Mouse (Mus musculus): ENCODE measurements at regions not wholly inside any gene's neighbourhood (a gene's known extent, or its start where the extent isn't known, plus 50 kb on each side); places are given as distances from the start of the nearest gene placed in this dataset.

DNA sequence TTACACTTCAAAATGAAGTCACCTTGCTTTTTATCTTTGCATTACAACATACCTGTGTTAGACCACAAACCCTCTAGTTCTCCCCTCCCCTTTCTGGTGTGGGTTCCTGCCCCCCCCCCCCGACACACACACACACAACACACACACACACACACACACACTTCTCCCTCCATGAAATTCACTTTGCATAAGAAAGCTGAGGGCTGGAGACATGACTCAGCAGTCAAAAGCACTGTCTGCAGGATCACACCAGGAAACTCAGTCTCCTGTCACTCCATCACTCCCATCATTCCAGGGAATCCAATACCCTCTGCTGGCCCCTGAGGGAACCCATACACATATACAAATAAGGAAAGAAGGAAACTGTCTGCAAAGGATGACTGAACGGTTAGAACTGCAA, 94.5 kb upstream of the Fyn start:
- H3K9me3 ChIP-seq: no peaks in the 10 kb centered on the region
- peaks cover 37% of the 10 kb centered on the region for H3K4me1 ChIP-seq
- H3K4me3 ChIP-seq (replicated peaks): no peak overlapping the region
- no peak for TF ChIP-seq GATA1 (IDR thresholded peaks at IDR 0.05; ENCODE audit: borderline replicate concordance, low read length)
- no peak for TF ChIP-seq FLI1 (IDR thresholded peaks at IDR 0.05; ENCODE audit: low read length)
- peaks cover 2% of the 10 kb centered on the region for H3K27me3 ChIP-seq (replicated peaks)
- no peaks in the 10 kb centered on the region for H3K36me3 ChIP-seq (replicated peaks; ENCODE audit: low read length)

DNA sequence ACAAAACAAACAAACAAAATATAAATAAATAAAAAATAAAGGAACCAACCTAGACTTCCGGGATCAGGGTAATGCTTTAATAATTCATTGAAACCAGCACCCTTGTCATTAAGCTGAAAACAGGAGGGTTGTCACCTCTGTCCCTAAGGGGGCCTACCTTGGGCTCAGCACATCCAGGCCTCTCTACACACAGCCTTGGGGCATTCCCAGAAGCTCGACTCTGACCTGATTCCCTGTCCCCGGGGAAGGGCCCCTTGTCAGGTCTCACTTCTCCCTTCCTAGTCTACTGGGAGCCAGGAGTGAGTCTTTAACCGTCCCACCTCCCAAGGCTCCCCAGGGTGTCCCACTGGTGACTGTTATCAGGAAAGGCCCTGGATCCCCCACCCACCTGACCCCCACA, 95.2 kb upstream of the Fyn start:
- TF ChIP-seq GATA1 (IDR thresholded peaks at IDR 0.05; ENCODE audit: borderline replicate concordance, low read length): no peak
- no peak for TF ChIP-seq FLI1 (IDR thresholded peaks at IDR 0.05; ENCODE audit: low read length)
- H3K36me3 ChIP-seq (replicated peaks; ENCODE audit: low read length): no peaks in the 10 kb centered on the region
- peaks cover 2% of the 10 kb centered on the region for H3K27me3 ChIP-seq (replicated peaks)
- H3K4me1 ChIP-seq: peaks cover 37% of the 10 kb centered on the region
- no peak overlapping the region for H3K4me3 ChIP-seq (replicated peaks)
- no peaks in the 10 kb centered on the region for H3K9me3 ChIP-seq

DNA sequence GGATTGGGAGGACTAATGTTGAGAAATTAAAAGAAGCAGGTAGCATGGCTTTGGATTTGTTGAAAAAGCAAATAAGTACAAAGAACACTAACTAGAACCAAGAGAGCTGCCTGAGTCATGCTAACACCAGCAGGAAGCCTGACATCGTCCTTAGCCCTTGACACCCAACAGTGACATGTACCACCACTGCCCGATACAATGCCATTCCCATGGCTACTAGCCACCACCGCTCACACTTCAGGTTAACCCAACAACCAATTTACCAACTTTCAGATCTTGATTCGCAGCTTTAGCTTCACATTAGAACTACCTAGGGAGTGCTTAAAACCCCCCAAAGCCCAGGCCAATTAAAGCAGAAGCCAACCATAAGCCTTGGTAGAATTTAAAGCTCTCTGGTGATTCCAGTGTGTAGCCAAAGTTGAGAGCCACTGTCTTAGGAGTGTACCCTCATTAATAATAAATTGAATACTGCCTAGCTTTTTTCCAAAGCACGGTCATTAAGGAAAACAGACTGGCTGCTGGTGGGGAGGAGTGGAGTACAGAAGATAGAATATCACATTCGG, 96.2 kb upstream of the Fyn start:
- TF ChIP-seq FLI1 (IDR thresholded peaks at IDR 0.05; ENCODE audit: low read length) (no peak), GATA1 (IDR thresholded peaks at IDR 0.05; ENCODE audit: borderline replicate concordance, low read length) (no peak)
- Histone ChIP-seq H3K9me3 (no peaks in the 10 kb centered on the region), H3K27me3 (replicated peaks) (peaks cover 2% of the 10 kb centered on the region), H3K4me1 (peaks cover 37% of the 10 kb centered on the region), H3K36me3 (replicated peaks; ENCODE audit: low read length) (no peaks in the 10 kb centered on the region), H3K4me3 (replicated peaks) (peak overlapping the region; percentile 44)

DNA sequence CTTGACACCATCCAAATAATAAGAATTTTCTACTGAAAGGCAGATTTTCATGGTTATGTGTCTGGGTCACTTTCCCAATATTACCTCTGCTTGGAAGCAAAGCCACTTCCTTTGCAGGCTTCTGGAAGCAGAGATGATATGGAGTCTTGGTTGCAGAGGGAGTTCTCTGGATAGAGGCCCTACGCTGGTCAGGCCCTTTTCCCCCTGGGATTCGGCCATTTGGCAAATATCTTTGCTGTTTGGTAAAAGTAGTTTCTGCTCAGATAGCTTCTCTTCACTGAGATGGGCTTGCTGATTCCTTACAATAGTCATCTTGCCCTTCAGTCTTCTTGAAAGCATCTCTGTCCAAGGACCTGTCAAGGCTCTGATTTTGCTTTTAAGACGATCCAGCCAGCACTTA, 98.2 kb upstream of the Fyn start:
- no peaks in the 10 kb centered on the region for H3K36me3 ChIP-seq (replicated peaks; ENCODE audit: low read length)
- TF ChIP-seq FLI1 (IDR thresholded peaks at IDR 0.05; ENCODE audit: low read length): no peak
- no peak for TF ChIP-seq GATA1 (IDR thresholded peaks at IDR 0.05; ENCODE audit: borderline replicate concordance, low read length)
- peaks cover 2% of the 10 kb centered on the region for H3K27me3 ChIP-seq (replicated peaks)
- peaks cover 51% of the 10 kb centered on the region for H3K4me1 ChIP-seq
- no peak overlapping the region for H3K4me3 ChIP-seq (replicated peaks)
- H3K9me3 ChIP-seq: no peaks in the 10 kb centered on the region

DNA sequence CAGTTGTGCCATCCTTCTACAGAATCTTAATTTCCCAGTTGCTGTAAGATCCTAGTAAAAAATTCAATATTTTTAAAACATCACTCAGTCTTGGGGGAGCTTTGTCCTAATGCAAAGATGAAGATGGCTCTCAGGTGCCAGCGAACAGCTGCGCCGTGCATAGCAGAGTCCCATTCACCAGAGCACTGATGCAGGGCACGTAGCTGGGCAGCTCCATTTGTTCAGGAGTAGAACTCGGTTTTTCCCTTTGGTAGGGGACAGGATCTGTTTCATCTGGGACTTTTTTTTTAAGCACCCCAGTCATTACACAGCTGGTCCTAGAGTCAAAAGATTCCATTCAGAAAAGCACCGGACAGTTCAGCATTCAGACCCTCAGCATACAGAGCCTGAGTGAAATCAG, 101.4 kb upstream of the Fyn start:
- TF ChIP-seq FLI1 (IDR thresholded peaks at IDR 0.05; ENCODE audit: low read length) (no peak), GATA1 (IDR thresholded peaks at IDR 0.05; ENCODE audit: borderline replicate concordance, low read length) (no peak)
- peaks cover 40% of the 10 kb centered on the region for H3K4me1 ChIP-seq
- no peak overlapping the region for H3K4me3 ChIP-seq (replicated peaks)
- no peaks in the 10 kb centered on the region for H3K9me3 ChIP-seq
- no peaks in the 10 kb centered on the region for H3K36me3 ChIP-seq (replicated peaks; ENCODE audit: low read length)
- H3K27me3 ChIP-seq (replicated peaks): peaks cover 5% of the 10 kb centered on the region

DNA sequence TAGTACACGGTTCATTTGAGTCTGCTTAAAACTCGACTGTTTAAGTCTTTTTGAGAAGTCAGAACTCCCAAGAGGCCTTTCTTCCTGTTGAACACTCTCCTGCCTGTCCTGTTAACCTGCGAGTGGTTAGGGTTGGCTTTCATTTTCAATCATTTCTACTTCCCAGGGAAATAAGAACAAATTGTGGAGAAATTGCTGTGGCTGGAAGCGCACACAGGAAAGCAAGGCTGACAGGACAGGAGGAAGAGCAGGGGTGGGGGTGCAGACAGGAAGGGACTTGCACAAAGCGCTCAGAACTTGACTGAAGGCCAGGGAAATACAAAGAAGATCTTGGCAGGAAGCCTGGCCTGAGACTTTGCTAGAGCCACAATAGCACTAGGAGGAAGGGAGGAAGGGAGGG, 102.2 kb upstream of the Fyn start:
- Histone ChIP-seq H3K36me3 (replicated peaks; ENCODE audit: low read length) (no peaks in the 10 kb centered on the region), H3K4me3 (replicated peaks) (peak overlapping the region; percentile 78), H3K27me3 (replicated peaks) (peaks cover 5% of the 10 kb centered on the region), H3K4me1 (peaks cover 40% of the 10 kb centered on the region), H3K9me3 (no peaks in the 10 kb centered on the region)
- TF ChIP-seq GATA1 (IDR thresholded peaks at IDR 0.05; ENCODE audit: borderline replicate concordance, low read length) (no peak), FLI1 (IDR thresholded peaks at IDR 0.05; ENCODE audit: low read length) (no peak)

DNA sequence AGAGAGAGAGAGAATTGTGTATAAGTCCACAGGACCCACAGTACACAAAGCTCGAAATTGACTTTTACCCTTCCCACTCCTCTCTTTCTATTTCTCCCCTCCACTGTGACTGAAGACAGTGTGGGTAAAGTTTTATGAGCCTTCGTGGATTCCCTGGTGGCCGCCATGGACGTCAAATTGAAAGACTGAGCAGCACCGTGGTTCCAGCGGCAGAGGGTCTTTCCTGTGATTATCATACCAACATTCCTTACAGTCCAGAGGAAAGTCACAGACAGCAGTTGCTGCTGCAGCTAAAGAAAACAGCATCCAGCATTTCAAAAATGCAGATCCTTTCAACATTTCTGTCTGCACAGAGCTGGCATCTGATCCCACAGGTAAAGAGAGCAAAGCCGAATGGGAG, 98.9 kb upstream of the Ccn6 start:
- H3K36me3 ChIP-seq (replicated peaks; ENCODE audit: low read length): no peaks in the 10 kb centered on the region
- no peaks in the 10 kb centered on the region for H3K9me3 ChIP-seq
- no peak for TF ChIP-seq GATA1 (IDR thresholded peaks at IDR 0.05; ENCODE audit: borderline replicate concordance, low read length)
- TF ChIP-seq FLI1 (IDR thresholded peaks at IDR 0.05; ENCODE audit: low read length): no peak
- H3K27me3 ChIP-seq (replicated peaks): peaks cover 11% of the 10 kb centered on the region
- H3K4me1 ChIP-seq: peaks cover 35% of the 10 kb centered on the region
- no peak overlapping the region for H3K4me3 ChIP-seq (replicated peaks)

DNA sequence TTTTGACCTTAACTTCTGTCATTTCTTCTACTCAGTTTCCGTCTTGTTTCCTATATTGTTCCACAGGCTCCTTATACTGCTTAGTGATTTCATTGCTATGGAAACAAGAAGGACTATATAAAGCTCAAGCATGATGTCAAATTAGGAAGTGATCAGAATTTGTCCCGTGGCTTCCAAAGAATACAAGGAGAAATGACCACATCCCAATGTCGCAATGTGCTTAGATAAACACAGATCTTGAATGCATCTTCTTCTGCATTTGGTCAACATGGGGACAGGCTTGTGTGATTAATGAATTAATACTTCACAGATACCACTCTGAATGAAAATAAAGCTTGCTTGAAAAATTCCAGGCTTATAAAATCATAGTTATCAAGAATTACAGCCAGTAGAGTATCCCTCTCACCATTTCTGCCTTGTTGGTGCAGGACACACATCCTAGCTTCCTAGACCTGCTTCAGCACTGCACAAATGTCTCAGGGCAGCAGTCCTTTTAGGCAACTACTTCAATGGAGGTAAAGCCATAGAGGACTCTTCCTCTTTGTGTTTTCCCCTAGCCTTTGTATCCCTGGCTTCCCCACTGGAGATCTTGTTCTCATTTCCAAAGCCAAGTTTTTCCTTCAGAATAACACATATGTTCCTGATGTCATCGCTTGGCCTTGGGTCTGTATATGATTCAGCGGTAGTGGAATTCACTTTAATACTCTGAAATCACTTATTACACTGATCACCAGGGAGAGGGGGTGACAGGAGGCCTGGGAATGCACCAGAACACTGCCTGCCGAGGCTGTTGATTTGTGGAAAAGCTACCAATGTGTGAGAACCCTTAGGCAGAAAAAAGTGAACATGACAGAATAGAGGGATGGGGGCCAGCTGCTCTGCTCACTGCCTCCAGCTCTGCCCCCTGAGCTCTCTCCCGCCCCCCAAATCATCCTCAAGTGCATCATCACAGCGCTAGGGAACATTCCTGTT, 97.9 kb upstream of the Ccn6 start:
- TF ChIP-seq FLI1 (IDR thresholded peaks at IDR 0.05; ENCODE audit: low read length) (no peak), GATA1 (IDR thresholded peaks at IDR 0.05; ENCODE audit: borderline replicate concordance, low read length) (no peak)

DNA sequence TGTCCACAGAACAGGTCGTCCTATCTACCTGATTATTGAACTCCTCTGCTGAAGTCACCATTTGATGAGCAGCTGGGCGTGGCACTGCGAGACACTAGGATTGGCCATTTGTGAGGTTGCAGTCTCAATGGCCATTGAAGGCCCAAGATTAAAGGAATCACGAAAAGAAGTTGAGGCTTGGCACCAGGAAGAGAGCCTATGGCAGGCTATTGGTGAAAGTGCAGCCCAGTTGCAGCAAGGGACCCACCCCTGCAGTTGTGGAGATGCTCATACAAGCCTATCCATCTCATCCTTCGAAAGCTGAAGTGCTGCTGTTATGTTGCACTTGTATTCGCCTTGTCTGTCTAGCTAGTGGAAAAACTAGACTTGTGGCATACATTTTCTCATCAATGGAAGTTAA, 96.5 kb upstream of the Ccn6 start:
- peaks cover 20% of the 10 kb centered on the region for H3K4me1 ChIP-seq
- H3K4me3 ChIP-seq (replicated peaks): no peak overlapping the region
- H3K9me3 ChIP-seq: no peaks in the 10 kb centered on the region
- TF ChIP-seq FLI1 (IDR thresholded peaks at IDR 0.05; ENCODE audit: low read length): no peak
- no peak for TF ChIP-seq GATA1 (IDR thresholded peaks at IDR 0.05; ENCODE audit: borderline replicate concordance, low read length)
- H3K27me3 ChIP-seq (replicated peaks): peaks cover 14% of the 10 kb centered on the region
- no peaks in the 10 kb centered on the region for H3K36me3 ChIP-seq (replicated peaks; ENCODE audit: low read length)

More for the DNA sequence above, 97.9 kb upstream of the Ccn6 start:
- Histone ChIP-seq H3K4me3 (replicated peaks) (no peak overlapping the region), H3K27me3 (replicated peaks) (peaks cover 12% of the 10 kb centered on the region), H3K9me3 (no peaks in the 10 kb centered on the region), H3K4me1 (peaks cover 28% of the 10 kb centered on the region), H3K36me3 (replicated peaks; ENCODE audit: low read length) (no peaks in the 10 kb centered on the region)
